Mouse (Mus musculus): ENCODE measurements at regions not wholly inside any gene's neighbourhood (a gene's known extent, or its start where the extent isn't known, plus 50 kb on each side); places are given as distances from the start of the nearest gene placed in this dataset.

DNA sequence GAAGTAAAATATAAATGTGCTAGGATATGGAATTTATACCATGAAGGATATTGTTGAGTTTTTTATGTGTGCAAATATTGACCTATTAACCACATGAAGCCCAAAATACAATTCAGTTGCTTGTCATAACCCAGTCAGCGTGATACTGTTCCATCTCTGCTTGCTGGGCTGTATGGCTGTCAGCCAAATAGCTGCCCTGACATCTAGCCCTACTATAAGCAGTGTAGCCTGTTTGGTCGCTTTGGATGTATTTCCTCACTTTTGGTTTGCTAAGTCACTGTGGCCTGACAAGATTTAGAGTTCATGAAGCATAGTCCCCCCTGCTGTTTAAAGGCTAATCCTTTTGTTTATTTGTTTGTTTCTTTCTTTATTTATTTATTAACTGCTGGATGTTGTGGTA is 272.4 kb upstream of the Dach1 start:
- no peak for TF ChIP-seq POLR2A (IDR thresholded peaks at IDR 0.05; ENCODE audit: low read depth, low read length)
- no peak for TF ChIP-seq CTCF (IDR thresholded peaks at IDR 0.05; ENCODE audit: borderline replicate concordance, insufficient read depth, low read length)
